Mouse (Mus musculus) lung, postnatal 4 days (tissue): ENCODE measurements around the gene Arrb1.

Source experiments
- DNase-seq, 2 experiments: peaks; one replicate each; pipeline ENCODE4 v3.0.0; 2021

Gene Arrb1

DNA sequence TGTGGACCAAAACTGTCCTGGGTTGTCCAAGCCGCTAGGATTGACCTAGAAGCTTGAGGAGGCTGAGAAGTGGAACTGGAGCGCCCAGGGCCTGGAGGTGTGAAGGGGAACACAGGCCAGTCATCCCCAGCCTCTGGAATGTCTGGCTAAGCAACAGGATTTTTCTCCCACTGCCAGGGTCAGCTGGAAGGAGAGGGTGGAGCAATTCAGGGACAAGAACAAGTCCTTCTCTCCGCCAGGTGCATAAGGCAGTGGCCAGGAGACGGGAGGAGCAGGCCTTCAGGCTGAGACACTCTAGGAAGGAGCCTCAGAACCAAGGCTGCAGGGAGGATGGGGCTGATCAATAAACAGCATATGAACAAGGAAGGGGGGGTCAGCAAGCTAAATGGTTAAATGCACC lies 3.2 kb downstream of the Arrb1 start:
- DNase-seq, result no peak

DNA sequence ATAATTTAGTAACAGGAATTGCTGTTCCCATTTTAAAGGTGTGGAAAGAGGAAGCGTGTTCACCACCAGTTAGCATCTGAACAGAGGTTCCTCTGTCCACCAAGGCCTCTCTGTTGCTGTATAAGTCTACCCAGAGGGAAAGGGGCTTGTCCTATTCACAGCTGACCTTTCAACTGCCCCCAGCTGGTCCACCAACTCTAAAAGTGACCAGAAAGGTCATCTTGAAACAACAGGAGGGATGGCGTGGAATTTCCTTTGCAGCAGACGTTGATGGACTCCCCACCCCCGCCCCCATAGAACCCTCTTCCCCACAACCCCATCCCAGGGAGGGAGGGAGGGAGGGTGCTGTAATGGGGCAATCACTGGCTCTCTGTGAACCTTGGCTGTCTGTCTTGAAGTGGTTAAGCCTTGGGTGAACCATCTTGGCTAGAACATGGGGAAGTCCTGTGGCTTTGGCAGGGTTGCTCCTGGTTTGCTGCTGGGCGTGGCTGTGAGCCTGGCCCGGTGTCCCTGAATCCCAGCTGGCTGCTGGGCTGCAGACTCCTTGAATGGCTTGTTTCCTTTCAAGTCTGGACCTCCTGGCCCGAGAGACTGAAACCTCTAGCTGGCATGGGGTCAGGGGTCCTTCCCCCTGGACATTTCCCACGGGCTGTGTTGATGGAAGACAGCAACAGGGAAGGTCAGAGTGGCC lies 4.1 kb downstream of the Arrb1 start:
- peak; percentile 72 to 88 for DNase-seq

DNA sequence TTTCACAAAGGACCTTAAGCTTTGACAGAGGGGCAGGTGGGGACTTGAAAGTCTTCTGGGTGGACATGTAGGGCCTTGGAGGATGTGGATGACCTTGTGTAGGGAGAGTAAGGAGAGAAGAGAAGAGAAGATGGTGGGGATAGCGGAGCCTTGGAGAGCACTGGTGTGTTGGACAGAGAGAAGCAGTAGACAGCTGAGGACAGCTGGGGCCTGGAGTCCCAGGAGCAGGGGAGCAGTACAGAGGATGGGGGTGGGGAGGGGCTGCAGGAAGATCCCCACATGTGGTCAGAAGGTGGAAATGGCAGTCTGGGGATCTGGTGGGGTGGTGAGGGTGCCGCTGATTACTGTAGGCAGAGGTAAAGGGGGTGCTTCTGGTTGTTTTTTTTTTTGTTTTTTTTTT lies 4.8 kb downstream of the Arrb1 start:
- DNase-seq, result no peak

DNA sequence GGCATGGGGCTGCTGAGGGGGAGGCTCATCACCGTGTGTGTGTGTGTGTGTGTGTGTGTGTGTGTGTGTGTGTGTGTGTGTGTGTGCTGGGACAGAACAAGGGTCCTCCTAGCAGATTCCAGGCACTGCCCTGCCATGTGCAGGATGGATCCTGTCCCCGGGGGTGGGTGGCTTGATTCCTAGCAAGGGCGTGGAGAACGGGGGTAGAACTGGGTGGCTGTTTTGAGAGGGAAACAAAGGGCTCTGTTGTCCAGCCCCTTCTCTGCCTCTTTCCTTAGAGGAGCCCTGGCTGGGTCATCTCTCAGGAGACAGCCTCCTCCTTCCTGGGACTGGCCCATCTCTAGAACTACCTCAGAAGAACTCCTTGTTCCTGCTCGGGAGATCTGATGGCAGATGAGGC lies 5.9 kb downstream of the Arrb1 start:
- DNase-seq, result no peak

DNA sequence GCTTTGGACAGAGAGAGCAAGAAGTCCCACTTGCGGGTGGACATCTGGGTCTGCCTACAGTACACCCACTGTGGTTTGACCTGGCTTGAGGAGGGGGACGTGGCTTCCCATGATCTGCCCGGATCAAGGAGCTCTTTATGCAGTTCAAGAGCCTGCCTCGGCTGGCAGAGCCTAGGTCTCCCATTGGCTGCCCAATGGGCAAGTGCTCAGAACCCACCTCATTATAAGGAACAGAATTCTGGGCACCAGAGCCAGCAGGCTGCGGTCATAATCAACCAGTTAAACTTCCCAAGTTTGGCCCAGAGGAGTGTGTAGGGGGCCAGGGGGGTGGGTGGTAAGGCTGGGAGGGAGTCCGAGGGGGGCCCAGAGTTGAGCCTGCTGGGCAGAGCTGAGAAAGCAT lies 9.0 kb downstream of the Arrb1 start:
- DNase-seq, result no peak

DNA sequence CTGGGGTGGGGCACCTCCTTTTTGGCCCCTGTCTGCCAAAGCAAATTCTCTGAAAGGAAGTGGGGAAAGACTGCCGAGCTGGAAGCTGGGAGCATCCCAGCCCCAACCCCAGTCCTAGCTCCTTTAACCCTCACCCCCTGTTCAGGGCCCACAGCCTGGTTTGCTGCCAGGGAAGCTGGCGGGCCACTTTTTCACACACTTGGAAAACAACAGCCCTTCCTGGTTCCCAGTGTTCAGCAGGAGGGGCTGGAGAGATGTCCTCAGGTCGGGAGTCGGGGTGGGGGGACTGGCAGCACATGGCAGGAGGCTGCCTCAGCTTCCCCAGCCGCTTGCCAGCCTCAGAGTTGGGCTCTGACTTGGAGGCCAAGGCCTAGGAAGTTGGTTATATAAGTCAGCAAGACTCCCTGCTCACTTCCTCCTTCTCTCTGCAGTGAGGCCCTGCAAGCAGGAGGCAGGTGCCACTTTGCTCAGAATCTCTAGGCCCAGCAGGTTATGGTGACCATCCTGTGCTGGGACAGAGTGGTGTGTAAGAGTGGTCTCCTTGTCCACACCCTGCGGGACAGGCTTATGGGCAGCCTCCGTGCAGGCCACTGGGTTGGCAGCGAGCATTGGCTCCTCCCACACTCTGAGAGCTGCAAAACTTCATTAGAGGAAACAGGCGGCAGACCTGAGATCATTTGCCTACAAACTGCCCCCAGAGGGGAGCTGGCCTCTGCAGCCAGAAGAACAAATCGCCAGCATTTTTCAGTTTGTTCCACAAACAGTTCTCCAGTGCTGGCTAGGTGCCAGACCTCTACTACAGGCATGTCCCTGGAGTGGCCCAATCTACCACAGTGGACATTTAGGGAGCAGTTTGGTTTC lies 10.8 kb downstream of the Arrb1 start:
- peak; percentile 84 to 90 for DNase-seq

DNA sequence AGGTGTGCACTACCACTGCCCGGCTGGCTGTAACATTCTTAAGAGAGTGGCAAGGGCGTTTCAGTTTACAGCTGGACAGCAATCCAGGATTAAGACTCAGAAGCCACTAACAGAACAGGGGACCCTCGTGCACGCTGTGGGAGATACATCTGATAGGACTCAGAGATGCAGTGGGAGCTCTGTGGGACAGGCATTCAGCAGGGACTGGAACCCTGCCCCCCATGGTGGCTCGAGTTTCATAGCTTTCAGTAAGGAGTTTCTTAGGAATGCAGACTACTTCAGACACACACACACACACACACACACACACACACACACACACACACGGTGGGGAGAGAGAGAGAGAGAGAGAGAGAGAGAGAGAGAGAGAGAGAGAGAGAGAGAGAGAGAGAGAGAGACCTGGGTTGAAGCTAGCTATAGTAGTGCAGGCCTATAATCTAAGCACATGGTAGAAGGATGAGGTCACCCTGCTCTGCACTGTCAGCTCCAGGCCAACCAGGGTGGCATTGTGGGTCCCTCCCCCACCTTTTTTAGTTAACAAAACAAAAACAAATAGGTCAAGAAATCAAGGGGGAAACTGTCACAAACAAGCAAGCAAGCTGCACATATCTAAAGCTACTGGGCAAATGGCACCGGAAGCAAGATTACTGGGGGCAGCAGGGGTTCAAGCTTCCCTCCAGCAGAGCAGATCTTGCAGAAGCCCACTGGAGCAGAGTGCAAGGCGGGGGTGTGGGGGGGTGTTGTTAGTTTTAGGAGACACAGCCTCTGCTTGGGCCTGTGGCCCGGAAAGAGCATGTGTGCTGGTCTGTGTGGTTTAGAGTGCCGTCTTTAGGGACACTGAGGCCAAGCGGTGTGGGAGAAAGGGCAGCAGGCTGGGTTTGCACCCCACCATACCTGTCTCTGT lies 12.6 kb downstream of the Arrb1 start:
- DNase-seq, result peak in 1 of 2 experiments; percentile 63

DNA sequence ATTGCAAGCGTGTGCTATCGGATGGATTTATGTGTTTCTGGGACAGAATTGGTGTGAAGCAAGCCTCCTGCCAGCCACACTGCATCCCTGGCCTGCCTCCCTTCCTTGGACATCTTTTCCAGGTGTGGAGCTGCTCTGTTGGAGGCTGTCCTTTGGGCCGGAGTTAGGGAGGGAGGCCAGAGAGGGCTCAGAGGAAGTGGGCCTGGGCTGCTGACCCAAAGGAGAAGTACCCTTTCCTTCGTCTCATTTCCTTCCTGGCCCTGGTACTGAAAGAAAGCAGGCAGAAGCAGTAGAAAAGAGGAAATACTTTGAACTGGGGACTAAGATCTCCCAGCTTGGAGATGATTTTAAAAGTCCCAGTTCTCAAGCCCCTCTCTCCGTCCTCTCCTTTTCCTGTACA lies 14.4 kb downstream of the Arrb1 start:
- DNase-seq, result no peak

DNA sequence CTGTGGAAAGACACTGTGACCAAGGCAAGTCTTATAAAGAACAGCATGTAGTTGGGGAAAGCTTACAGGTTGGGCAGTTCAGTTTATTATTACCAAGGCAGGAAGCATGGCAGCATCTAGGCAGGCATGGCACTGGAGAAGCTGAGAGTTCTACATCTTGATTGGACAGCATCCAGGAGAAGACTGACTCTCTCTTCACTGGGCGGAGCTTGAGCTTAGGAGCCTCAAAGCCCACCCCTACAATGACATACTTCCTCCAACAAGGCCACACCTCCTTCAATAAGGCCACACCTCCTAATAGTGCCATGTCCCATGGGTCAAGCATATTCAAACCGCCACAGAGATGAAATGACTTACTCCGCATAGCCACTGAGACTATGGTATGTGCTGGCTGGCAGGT lies 16.4 kb downstream of the Arrb1 start:
- no peak for DNase-seq

DNA sequence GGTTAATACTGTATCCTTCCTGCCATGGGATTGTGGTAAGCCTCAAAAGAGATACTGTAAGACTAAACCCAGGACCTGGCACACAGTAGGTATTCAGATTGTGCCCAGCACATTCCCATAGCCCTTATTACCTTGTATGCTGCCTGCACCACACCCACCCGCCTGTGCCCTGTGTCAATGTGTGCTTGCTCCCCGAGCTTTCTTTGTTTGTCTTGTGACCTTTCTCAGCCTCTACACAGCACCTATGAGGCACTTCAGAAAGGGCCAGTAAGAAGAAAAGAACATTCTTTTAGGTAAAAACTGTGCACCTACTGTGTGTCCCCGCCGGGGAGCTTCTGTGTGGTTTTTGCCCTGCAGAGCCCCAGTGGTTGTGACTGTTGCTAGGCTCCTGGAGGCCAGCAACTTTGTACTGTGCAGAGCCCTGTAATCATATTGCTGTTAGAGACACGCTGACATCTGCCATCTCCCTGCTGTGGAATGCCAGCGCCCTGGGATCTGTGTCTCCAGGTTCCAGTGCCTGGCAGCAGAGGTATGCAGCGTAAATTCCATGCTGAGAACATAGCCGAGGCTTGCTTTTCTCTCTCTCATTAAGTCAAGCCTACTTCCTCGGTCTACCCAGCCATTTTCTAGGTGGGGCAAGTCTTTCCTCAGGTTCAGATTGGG lies 18.1 kb downstream of the Arrb1 start:
- DNase-seq, result peak; percentile 60 to 76

DNA sequence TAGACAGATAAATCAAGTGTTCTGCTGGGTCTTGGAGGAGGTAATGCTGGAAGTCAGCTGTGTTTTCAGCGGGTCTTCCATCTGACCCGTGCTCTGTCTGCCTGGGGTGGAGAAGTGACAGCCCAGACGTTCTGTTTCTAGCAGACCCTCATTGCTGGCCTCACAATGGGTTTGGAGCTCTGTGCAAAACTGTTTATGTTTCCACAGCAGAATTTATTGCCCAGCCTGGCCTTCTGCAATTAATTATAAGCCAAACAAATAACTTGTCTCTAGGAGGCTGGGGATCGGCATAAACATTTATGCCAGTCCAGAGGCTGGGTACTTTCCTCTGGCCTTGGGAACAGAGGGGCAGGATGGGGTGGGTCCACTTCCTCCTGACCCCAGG lies 18.6 kb downstream of the Arrb1 start:
- DNase-seq, result peak; percentile 65 to 82

DNA sequence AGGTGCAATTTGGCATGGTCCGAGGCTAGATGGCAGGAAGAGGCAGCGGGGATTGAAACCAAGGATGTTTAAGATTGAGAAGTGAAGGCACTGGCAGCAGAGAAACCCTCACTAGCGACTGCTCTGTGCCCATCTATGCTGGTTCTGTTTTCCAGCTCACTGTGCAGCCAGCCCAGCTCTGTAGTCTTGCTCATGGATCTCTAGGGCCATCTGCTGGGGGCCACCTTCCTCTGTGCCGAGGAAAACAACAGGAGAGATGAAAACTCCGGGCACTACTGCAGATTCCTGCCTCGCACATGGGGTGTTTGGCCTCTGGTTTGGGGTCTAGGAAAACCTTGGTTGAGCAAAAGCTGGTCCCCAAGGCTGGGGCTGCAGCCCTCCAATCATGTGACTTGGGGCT lies 20.6 kb downstream of the Arrb1 start:
- DNase-seq, result peak; percentile 75 to 83

DNA sequence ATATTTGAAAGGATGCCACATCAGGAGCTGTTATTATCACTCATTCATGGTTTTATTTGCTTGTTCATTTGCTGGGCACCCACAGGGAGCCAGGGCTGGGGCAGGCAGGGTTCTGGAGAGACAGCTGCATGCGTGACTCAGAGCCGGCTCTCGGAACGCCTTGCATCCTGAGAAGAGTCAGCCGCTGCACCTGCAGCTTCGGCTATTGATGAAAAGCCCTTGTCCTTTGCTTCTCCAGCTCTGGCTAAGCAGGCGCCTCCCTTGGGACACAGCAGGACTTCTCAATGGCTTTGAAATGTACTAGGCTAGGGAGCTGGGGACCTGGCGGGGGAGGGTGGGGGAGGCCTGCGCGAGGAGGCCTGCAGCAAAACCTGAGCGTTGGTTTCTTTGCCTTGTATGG lies 23.8 kb downstream of the Arrb1 start:
- no peak for DNase-seq

DNA sequence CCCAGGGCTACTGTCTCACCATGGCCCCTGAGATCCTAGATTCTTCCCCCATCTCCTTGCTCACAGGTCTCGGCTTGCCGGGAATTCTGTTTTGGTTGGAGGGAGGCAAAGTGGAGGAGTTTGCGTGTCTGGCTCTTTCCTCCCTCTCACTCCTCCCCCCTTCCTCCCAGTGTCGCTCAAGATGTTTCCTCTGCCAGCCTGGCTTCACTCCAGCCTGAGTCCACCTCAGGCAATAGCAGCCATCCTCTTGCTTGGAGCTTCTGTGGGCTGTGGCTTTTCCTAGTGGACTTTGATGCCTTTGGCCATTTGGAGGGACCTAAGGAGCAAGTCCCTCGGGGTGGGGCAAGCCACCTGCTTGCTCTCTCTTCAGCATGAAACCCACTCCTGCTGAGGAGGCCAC lies 27.2 kb downstream of the Arrb1 start:
- peak; percentile 61 to 78 for DNase-seq

DNA sequence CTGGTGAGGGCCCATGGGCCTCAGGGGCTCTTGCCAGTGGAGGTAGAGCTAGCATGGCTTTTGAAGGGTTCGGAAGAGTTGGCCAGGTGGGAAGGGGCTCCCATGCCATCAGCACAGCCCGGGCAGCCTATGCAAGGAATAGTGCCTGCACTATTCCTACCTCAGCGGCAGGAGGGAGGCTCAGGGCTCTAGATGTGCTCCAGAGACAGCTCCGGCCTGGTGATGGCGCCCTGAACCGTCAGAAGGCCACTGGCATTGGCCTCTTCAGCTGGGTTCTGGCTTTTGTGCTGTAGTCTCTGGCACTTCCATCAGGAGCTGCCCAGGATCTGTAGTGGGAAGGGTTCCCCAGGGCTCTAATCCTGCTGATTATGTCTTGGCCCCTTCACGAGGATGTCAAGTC lies 28.0 kb downstream of the Arrb1 start:
- no peak for DNase-seq

DNA sequence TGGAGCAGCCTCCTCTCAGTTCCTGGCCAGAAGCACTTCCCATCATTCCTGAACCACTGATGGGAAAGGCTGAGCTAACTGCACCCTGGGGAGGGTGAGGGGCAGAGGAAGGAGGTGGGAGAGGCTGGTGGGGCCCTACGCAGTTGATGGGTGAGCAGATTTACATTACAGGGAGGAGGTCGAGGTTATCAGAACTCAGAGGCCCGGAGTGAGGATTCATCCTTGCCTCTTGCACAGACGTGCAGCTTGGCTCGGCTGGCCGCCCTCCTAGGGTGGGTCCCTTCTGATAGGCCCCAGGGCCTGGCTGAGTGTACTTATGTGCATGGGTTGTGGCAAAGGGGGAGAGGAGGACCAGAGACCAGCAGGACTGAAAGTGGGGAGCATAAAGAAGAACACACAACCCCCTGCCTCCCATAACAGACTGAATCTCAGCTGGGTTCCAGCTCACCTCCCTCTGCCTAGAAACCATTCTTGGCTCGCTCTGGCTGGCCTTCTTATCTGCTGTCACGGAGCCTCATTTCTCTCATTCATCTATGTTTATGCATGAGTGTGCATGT lies 30.1 kb downstream of the Arrb1 start:
- DNase-seq, result peak in 1 of 2 experiments; percentile 60

DNA sequence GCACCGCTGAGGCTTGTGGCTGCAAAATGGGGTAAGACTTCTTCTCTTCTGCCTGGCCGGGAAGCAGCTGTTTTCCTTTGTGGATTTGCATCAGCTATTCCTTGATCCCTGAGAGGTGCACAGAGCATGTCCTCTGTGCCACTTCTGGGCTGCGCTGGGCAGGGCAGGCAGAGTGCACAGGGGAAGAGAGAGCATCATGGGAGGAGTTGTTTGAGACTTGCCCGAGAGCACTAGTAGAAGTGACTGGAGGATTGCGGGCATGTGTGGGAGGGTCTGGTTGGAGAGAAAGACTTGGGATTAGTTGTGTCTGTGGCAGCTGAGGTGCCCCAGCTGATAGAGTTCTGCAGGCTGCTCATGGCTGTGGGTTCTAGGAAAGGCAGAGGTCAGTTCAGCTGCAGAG lies 35.4 kb downstream of the Arrb1 start:
- DNase-seq, result peak in 1 of 2 experiments; percentile 22

DNA sequence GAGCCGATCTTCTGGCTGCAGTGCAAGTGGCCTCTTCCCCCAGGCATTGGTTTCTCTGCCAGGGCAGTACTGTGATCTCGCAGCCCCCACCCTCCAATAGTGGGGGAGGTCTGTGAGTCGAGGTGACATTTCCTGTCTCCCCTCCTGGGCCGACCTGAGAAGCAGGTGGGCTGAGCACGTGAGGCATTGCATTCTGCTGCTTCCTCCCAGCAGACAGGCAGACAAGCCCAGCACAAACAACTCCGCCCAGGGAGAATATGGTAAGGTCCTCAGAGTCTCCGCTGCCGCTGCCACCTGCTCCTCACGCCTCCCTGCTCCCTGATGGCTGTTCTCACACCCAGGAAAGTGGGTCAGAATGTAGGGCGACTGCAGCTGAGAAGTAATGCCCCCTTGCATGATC lies 37.7 kb downstream of the Arrb1 start:
- DNase-seq, result no peak

DNA sequence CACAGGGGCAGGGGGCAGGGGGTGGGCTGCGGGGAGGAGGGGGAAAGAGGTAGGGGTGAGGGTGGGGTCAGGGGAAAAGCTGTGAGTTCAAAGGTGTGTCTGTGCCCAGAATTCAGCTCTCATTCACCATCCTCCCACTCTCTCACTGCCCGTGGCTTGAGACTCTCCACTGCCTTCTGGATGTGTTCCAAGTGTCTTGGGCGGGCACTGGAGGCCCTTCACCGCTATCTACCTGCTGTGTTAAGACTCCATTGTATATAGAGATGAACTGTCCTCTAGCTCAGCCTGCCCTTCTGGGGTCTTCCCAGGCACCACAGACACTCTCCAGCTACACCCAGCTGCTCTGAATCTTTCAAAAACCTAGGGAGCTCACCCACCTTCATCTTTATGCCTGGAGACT lies 38.1 kb downstream of the Arrb1 start:
- no peak for DNase-seq

DNA sequence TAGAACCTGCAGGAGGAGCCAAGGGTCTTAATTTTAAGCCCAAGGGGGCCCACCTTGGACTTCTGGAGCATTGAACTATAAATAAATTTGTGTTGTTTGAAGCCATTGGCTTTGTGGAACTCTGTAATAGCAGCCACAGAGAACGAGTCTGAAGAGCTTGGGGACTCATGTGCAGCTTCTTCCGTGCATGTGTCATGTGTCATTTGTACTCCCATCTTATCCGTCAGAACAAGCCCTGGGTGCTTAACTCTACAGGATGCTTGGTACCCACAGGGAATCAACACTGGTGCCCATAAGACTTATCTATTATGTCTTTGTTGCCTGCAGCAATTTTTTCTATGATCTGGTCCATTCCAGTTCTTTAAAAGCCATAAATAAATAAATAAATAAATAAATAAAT lies 43.0 kb downstream of the Arrb1 start:
- DNase-seq, result no peak

DNA sequence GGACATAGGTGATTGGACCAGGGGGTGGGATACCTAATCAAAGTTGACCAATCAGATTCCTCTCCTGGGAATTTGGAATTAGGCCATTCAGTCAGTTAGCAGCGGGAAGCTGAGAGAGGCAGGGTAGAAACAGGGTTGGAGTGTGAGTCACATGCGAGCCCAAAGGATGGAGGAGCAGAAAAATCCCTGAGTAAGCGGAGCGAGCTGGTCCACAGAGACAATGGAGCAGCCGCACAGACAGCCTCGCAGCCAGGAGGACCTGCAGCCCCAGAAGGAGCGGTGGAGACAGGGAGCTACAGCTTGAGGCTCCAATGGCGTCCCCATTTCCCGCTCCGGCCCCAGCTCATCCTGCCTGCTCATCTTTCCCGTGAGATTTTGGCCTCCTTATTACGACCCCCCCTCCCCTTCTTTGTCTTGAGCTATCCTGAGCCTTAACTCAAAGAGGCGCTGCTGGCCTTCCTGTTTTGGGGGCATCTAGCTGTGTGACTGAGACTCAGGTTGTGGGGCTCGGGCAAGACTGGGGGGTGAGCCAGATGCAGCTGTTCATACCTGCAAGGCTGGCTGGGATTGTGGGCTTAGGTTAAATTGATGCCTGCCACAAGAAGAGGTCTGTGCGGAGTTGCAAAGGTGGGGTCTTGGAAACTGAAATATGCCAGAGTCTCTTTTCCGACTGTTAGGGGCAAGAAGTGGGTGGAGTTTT lies 44.4 kb downstream of the Arrb1 start:
- DNase-seq, result peak in 1 of 2 experiments; percentile 22

DNA sequence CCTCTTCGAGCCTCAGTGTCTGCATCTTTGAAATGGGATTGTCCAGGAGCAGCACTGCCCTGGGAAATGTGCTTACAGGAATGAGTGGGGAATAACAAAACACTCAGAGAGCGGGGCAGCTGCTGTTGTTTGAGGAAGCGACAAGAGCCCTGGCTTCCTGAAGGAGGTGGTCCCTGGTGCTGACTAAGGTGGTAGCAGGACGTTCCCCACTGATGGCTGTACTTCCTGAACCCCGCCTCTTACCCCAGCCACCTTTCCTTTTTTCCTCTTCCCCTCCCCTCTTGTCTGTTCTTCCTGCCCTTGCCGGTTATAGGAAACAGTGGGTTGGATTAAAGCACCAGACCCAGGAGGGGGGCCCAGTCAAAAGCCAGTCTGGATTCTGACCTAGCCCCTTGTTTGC lies 45.0 kb downstream of the Arrb1 start:
- no peak for DNase-seq
